Mouse (Mus musculus) left cerebral cortex, postnatal 25 days (tissue): ENCODE measurements at regions not wholly inside any gene's neighbourhood (a gene's known extent, or its start where the extent isn't known, plus 50 kb on each side); places are given as distances from the start of the nearest gene placed in this dataset.

ENCODE experiments used
- DNase-seq, 2 experiments: peaks; one replicate each; pipeline ENCODE4 v3.0.0; 2022; ENCODE audit warnings: low spot score in 2 of 2, mixed read lengths in 1 of 2
- intact Hi-C: fragments of 180-260 bp; cut with DNase I; formaldehyde crosslinking; loops from one replicate; pipeline ENCODE4 v1.15.1; 2025

DNA sequence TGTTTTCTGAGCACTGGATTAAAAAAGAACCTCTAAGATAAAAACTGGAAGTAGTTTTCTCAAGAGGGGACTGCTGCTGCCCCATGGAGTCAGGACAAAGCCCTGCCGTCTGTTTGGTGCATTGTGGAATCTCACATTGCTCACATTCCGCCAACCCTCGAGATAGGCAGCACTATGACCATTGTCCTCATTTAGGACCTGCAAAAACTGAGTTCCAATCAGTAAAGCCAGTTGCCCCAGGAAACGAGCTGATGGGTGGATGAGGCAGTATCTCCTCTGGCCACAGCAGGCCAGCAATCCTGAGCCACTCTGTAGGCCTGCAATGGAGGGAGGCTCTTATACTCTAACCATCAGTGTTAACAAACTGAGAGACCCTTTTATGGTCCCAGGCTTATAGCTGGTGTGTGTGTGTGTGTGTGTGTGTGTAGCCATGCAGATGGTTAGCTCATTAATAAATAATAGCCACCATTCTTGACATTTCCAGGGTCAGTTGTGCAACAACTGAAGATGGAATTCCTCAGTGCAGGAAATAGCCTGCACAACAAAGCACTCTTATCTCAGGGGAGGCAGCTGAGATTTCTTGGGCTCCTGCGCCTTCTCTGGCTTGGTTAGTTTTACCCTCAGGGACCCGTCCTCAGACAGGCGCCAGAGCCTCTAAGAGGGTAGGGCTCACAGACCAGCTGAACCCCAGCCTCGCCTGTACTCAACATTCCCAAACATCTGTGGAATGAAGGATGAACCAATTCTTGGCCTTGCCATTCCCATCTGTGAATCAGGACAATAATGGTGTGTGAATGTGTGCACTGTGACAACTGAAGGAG, 52.4 kb upstream of the Mycn start:
- intact Hi-C loops = no loop called here
- no peak for DNase-seq
